Mouse (Mus musculus) adrenal gland, adult (tissue): ENCODE measurements around the gene Itga8.

ENCODE experiments used
- DNase-seq, 2 experiments: peaks; one replicate each; pipeline ENCODE4 v3.0.0; 2022 to 2023; ENCODE audit warnings: low spot score in 1 of 2; ENCODE audit not compliant: inconsistent age in 2 of 2

Itga8 gene

GRCm38 (mm10) chr2:12198699-12199098, 103.0 kb downstream of the Itga8 start:
- no peak for DNase-seq

GRCm38 (mm10) chr2:12198214-12198613, 103.5 kb downstream of the Itga8 start:
- no peak for DNase-seq

- DNase-seq: no peak
These were observed 104.0 kb downstream of the Itga8 start for GRCm38 (mm10) chr2:12197711-12198110.

- peak in 1 of 2 experiments; percentile 20 for DNase-seq
These were observed 112.7 kb downstream of the Itga8 start for GRCm38 (mm10) chr2:12189026-12189425.

- no peak for DNase-seq
These were observed 114.1 kb downstream of the Itga8 start for GRCm38 (mm10) chr2:12187646-12188045.

GRCm38 (mm10) chr2:12182402-12182948, 119.2 kb downstream of the Itga8 start:
- DNase-seq: peak in 1 of 2 experiments; percentile 36

- DNase-seq: no peak
These were observed 121.1 kb downstream of the Itga8 start for GRCm38 (mm10) chr2:12180635-12181034.

GRCm38 (mm10) chr2:12174722-12175427, 126.8 kb downstream of the Itga8 start:
- DNase-seq: peak in 1 of 2 experiments; percentile 14

- peak in 1 of 2 experiments; percentile 22 for DNase-seq
These were observed 131.5 kb downstream of the Itga8 start for GRCm38 (mm10) chr2:12170221-12170620.

- peak; percentile 14 to 86 for DNase-seq
These were observed 141.2 kb downstream of the Itga8 start for GRCm38 (mm10) chr2:12160486-12160885.

GRCm38 (mm10) chr2:12157001-12157400, 144.7 kb downstream of the Itga8 start:
- no peak for DNase-seq

- DNase-seq: no peak
These were observed 145.3 kb downstream of the Itga8 start for GRCm38 (mm10) chr2:12156401-12156800.

GRCm38 (mm10) chr2:12154676-12155075, 147.0 kb downstream of the Itga8 start:
- no peak for DNase-seq

GRCm38 (mm10) chr2:12153551-12153950, 148.2 kb downstream of the Itga8 start:
- DNase-seq: no peak

- no peak for DNase-seq
These were observed 153.8 kb downstream of the Itga8 start for GRCm38 (mm10) chr2:12147902-12148301.

- no peak for DNase-seq
These were observed 155.1 kb downstream of the Itga8 start for GRCm38 (mm10) chr2:12146612-12147011.

GRCm38 (mm10) chr2:12138765-12139368, 162.9 kb downstream of the Itga8 start:
- no peak for DNase-seq

- DNase-seq: no peak
These were observed 175.1 kb downstream of the Itga8 start for GRCm38 (mm10) chr2:12126580-12126979.

GRCm38 (mm10) chr2:12115479-12115878, 186.2 kb downstream of the Itga8 start:
- DNase-seq: no peak

GRCm38 (mm10) chr2:12109306-12109705, 192.4 kb downstream of the Itga8 start:
- DNase-seq: no peak

GRCm38 (mm10) chr2:12108306-12108705, 193.4 kb downstream of the Itga8 start:
- no peak for DNase-seq

- DNase-seq: peak in 1 of 2 experiments; percentile 34
These were observed 194.5 kb downstream of the Itga8 start for GRCm38 (mm10) chr2:12107265-12107664.
